Mouse (Mus musculus) cortical plate, adult 2 months (tissue): ENCODE results near the gene Fgfr2.

Source experiments
- CTCF ChIP-seq: fragments of 200-500 bp; IDR thresholded peaks from 2 replicates; pipeline ENCODE4 v1.5.1; 2011; ENCODE audit warnings: mild to moderate bottlenecking, control low read depth, low read length; ENCODE audit not compliant: insufficient read depth; ENCODE audit errors: extremely low read depth
- POLR2A ChIP-seq: fragments of 200-500 bp; IDR thresholded peaks from 2 replicates; pipeline ENCODE4 v1.6.1; 2011; ENCODE audit warnings: mild to moderate bottlenecking, low read length, control low read depth; ENCODE audit not compliant: insufficient read depth; ENCODE audit errors: extremely low read depth

- TF ChIP-seq POLR2A (peak; percentile 66; the same call in 1 of the 2 replicates), CTCF (no peak)
These were observed 512.5 kb downstream of the Fgfr2 start, which contains the start of gene Lhpp for GRCm38 (mm10) chr7:132610468-132611318.
